Mouse (Mus musculus): Measurements from ENCODE around the gene Hspbp1. TPM values are rescaled to one million over a fixed set of nuclear protein-coding genes. Genes with fewer than 3 reads are reported as not detected.

Hspbp1 gene
- polyA plus RNA-seq, 1 experiment from 2014 or later: 84.8 TPM

GRCm38 (mm10) chr7:4641956-4642355 lies 42.9 kb downstream of the Hspbp1 start:
- Histone ChIP-seq H3K9ac (replicated peaks; ENCODE audit: low read depth, low read length) (no peak overlapping the region), H3K9me3 (ENCODE audit: control insufficient read depth, low read depth, low read length) (no peaks in the 10 kb centered on the region), H3K4me3 (ENCODE audit: low read depth, low read length) (no peak overlapping the region), H3K4me2 (replicated peaks; ENCODE audit: low read depth, low read length) (no peak overlapping the region), H3K4me1 (ENCODE audit: control insufficient read depth, insufficient read depth, low read length) (no peaks in the 10 kb centered on the region), H3K27me3 (ENCODE audit: control insufficient read depth, insufficient read depth, low read length) (no peaks in the 10 kb centered on the region), H3K36me3 (ENCODE audit: control insufficient read depth, insufficient read depth, low read length) (peaks cover 65% of the 10 kb centered on the region), H3K27ac (ENCODE audit: low read length) (no peak overlapping the region)
- no peak for ATAC-seq (ENCODE audit: insufficient number of reproducible peaks, insufficient read depth, low FRiP score, low read depth)
- WGBS: 74% methylated on average over 7 of the region's 7 CpGs

GRCm38 (mm10) chr7:4641155-4641554 lies 43.7 kb downstream of the Hspbp1 start:
- Histone ChIP-seq H3K9ac (replicated peaks; ENCODE audit: low read depth, low read length) (no peak overlapping the region), H3K4me1 (ENCODE audit: control insufficient read depth, insufficient read depth, low read length) (no peaks in the 10 kb centered on the region), H3K4me2 (replicated peaks; ENCODE audit: low read depth, low read length) (no peak overlapping the region), H3K36me3 (ENCODE audit: control insufficient read depth, insufficient read depth, low read length) (peaks cover 61% of the 10 kb centered on the region), H3K4me3 (ENCODE audit: low read depth, low read length) (no peak overlapping the region), H3K9me3 (ENCODE audit: control insufficient read depth, low read depth, low read length) (no peaks in the 10 kb centered on the region), H3K27me3 (ENCODE audit: control insufficient read depth, insufficient read depth, low read length) (no peaks in the 10 kb centered on the region), H3K27ac (ENCODE audit: low read length) (no peak overlapping the region)
- 82% methylated on average over 11 of the region's 11 CpGs for WGBS
- ATAC-seq (ENCODE audit: insufficient number of reproducible peaks, insufficient read depth, low FRiP score, low read depth): no peak

- Histone ChIP-seq H3K27ac (ENCODE audit: low read length) (no peak overlapping the region), H3K27me3 (ENCODE audit: control insufficient read depth, insufficient read depth, low read length) (no peaks in the 10 kb centered on the region), H3K36me3 (ENCODE audit: control insufficient read depth, insufficient read depth, low read length) (peaks cover 66% of the 10 kb centered on the region), H3K4me1 (ENCODE audit: control insufficient read depth, insufficient read depth, low read length) (no peaks in the 10 kb centered on the region), H3K9me3 (ENCODE audit: control insufficient read depth, low read depth, low read length) (no peaks in the 10 kb centered on the region), H3K4me3 (ENCODE audit: low read depth, low read length) (no peak overlapping the region), H3K4me2 (replicated peaks; ENCODE audit: low read depth, low read length) (no peak overlapping the region), H3K9ac (replicated peaks; ENCODE audit: low read depth, low read length) (no peak overlapping the region)
- ATAC-seq (ENCODE audit: insufficient number of reproducible peaks, insufficient read depth, low FRiP score, low read depth): no peak
- whole genome bisulfite sequencing: 82% methylated on average over 4 of the region's 4 CpGs
Observed at GRCm38 (mm10) chr7:4636179-4636578, 48.7 kb downstream of the Hspbp1 start.

GRCm38 (mm10) chr7:4631031-4631430 lies 53.8 kb downstream of the Hspbp1 start, which contains the start of gene Tmem86b:
TSS of gene Tmem86b (minus strand) at chr7:4631422.
- no peaks in the 10 kb centered on the region for H3K9me3 ChIP-seq (ENCODE audit: control insufficient read depth, low read depth, low read length)
- H3K4me3 ChIP-seq (ENCODE audit: low read depth, low read length): no peak within 1 kb of the TSS
- H3K4me1 ChIP-seq (ENCODE audit: control insufficient read depth, insufficient read depth, low read length): no peaks in the 10 kb centered on the region
- 88% methylated on average over 4 of the region's 4 CpGs for WGBS
- H3K27ac ChIP-seq (ENCODE audit: low read length): no peak within 1 kb of the TSS
- H3K9ac ChIP-seq (replicated peaks; ENCODE audit: low read depth, low read length): no peak within 1 kb of the TSS
- no peak within 1 kb of the TSS for H3K4me2 ChIP-seq (replicated peaks; ENCODE audit: low read depth, low read length)
- H3K27me3 ChIP-seq (ENCODE audit: control insufficient read depth, insufficient read depth, low read length): no peaks in the 10 kb centered on the region
- peaks cover 50% of the 10 kb centered on the region for H3K36me3 ChIP-seq (ENCODE audit: control insufficient read depth, insufficient read depth, low read length)
- ATAC-seq (ENCODE audit: insufficient number of reproducible peaks, insufficient read depth, low FRiP score, low read depth): no peak

GRCm38 (mm10) chr7:4630198-4630597 lies 54.7 kb downstream of the Hspbp1 start:
- Histone ChIP-seq H3K27ac (ENCODE audit: low read length) (no peak overlapping the region), H3K36me3 (ENCODE audit: control insufficient read depth, insufficient read depth, low read length) (peaks cover 43% of the 10 kb centered on the region), H3K9me3 (ENCODE audit: control insufficient read depth, low read depth, low read length) (no peaks in the 10 kb centered on the region), H3K4me1 (ENCODE audit: control insufficient read depth, insufficient read depth, low read length) (no peaks in the 10 kb centered on the region), H3K9ac (replicated peaks; ENCODE audit: low read depth, low read length) (no peak overlapping the region), H3K27me3 (ENCODE audit: control insufficient read depth, insufficient read depth, low read length) (no peaks in the 10 kb centered on the region), H3K4me3 (ENCODE audit: low read depth, low read length) (no peak overlapping the region), H3K4me2 (replicated peaks; ENCODE audit: low read depth, low read length) (no peak overlapping the region)
- 0 out of 2 replicates have a peak, but pooled peaks have one; percentile 40 for ATAC-seq (ENCODE audit: insufficient number of reproducible peaks, insufficient read depth, low FRiP score, low read depth)
- 79% methylated on average over 1 of the region's 1 CpGs for WGBS

- peaks cover 43% of the 10 kb centered on the region for H3K36me3 ChIP-seq (ENCODE audit: control insufficient read depth, insufficient read depth, low read length)
- no peaks in the 10 kb centered on the region for H3K27me3 ChIP-seq (ENCODE audit: control insufficient read depth, insufficient read depth, low read length)
- no peak overlapping the region for H3K4me3 ChIP-seq (ENCODE audit: low read depth, low read length)
- WGBS: 80% methylated on average over 5 of the region's 5 CpGs
- no peak overlapping the region for H3K9ac ChIP-seq (replicated peaks; ENCODE audit: low read depth, low read length)
- H3K9me3 ChIP-seq (ENCODE audit: control insufficient read depth, low read depth, low read length): no peaks in the 10 kb centered on the region
- H3K4me2 ChIP-seq (replicated peaks; ENCODE audit: low read depth, low read length): no peak overlapping the region
- no peaks in the 10 kb centered on the region for H3K4me1 ChIP-seq (ENCODE audit: control insufficient read depth, insufficient read depth, low read length)
- no peak overlapping the region for H3K27ac ChIP-seq (ENCODE audit: low read length)
- no peak for ATAC-seq (ENCODE audit: insufficient number of reproducible peaks, insufficient read depth, low FRiP score, low read depth)
Observed at GRCm38 (mm10) chr7:4629586-4629985, 55.3 kb downstream of the Hspbp1 start.

GRCm38 (mm10) chr7:4625928-4626327 lies 58.9 kb downstream of the Hspbp1 start:
- Histone ChIP-seq H3K4me1 (ENCODE audit: control insufficient read depth, insufficient read depth, low read length) (no peaks in the 10 kb centered on the region), H3K27ac (ENCODE audit: low read length) (no peak overlapping the region), H3K4me3 (ENCODE audit: low read depth, low read length) (no peak overlapping the region), H3K4me2 (replicated peaks; ENCODE audit: low read depth, low read length) (no peak overlapping the region), H3K9me3 (ENCODE audit: control insufficient read depth, low read depth, low read length) (no peaks in the 10 kb centered on the region), H3K36me3 (ENCODE audit: control insufficient read depth, insufficient read depth, low read length) (peaks cover 12% of the 10 kb centered on the region), H3K9ac (replicated peaks; ENCODE audit: low read depth, low read length) (no peak overlapping the region), H3K27me3 (ENCODE audit: control insufficient read depth, insufficient read depth, low read length) (no peaks in the 10 kb centered on the region)
- no peak for ATAC-seq (ENCODE audit: insufficient number of reproducible peaks, insufficient read depth, low FRiP score, low read depth)
- 85% methylated on average over 2 of the region's 2 CpGs for WGBS

GRCm38 (mm10) chr7:4624343-4624742 lies 60.5 kb downstream of the Hspbp1 start:
- no peaks in the 10 kb centered on the region for H3K4me1 ChIP-seq (ENCODE audit: control insufficient read depth, insufficient read depth, low read length)
- H3K9ac ChIP-seq (replicated peaks; ENCODE audit: low read depth, low read length): no peak overlapping the region
- no peak overlapping the region for H3K4me3 ChIP-seq (ENCODE audit: low read depth, low read length)
- no peaks in the 10 kb centered on the region for H3K27me3 ChIP-seq (ENCODE audit: control insufficient read depth, insufficient read depth, low read length)
- no peak overlapping the region for H3K4me2 ChIP-seq (replicated peaks; ENCODE audit: low read depth, low read length)
- H3K27ac ChIP-seq (ENCODE audit: low read length): no peak overlapping the region
- 62% methylated on average over 1 of the region's 1 CpGs for WGBS
- no peaks in the 10 kb centered on the region for H3K9me3 ChIP-seq (ENCODE audit: control insufficient read depth, low read depth, low read length)
- ATAC-seq (ENCODE audit: insufficient number of reproducible peaks, insufficient read depth, low FRiP score, low read depth): no peak
- H3K36me3 ChIP-seq (ENCODE audit: control insufficient read depth, insufficient read depth, low read length): peaks cover 6% of the 10 kb centered on the region; the same call in 1 of the 2 replicates

- H3K36me3 ChIP-seq (ENCODE audit: control insufficient read depth, insufficient read depth, low read length): peaks cover 3% of the 10 kb centered on the region; the same call in 1 of the 2 replicates
- H3K27me3 ChIP-seq (ENCODE audit: control insufficient read depth, insufficient read depth, low read length): no peaks in the 10 kb centered on the region
- no peak overlapping the region for H3K9ac ChIP-seq (replicated peaks; ENCODE audit: low read depth, low read length)
- H3K4me1 ChIP-seq (ENCODE audit: control insufficient read depth, insufficient read depth, low read length): no peaks in the 10 kb centered on the region
- no peak overlapping the region for H3K4me3 ChIP-seq (ENCODE audit: low read depth, low read length)
- no peak overlapping the region for H3K27ac ChIP-seq (ENCODE audit: low read length)
- 14% methylated on average over 4 of the region's 4 CpGs for WGBS
- H3K4me2 ChIP-seq (replicated peaks; ENCODE audit: low read depth, low read length): no peak overlapping the region
- ATAC-seq (ENCODE audit: insufficient number of reproducible peaks, insufficient read depth, low FRiP score, low read depth): no peak
- H3K9me3 ChIP-seq (ENCODE audit: control insufficient read depth, low read depth, low read length): no peaks in the 10 kb centered on the region
Observed at GRCm38 (mm10) chr7:4623544-4624189, 61.2 kb downstream of the Hspbp1 start.
